Mouse (Mus musculus) subcutaneous adipose tissue, adult 2 months (tissue): ENCODE data around the gene Gm3383. TPM values are rescaled to one million over a fixed set of nuclear protein-coding genes. Genes with fewer than 3 reads are reported as not detected.

ENCODE experiments used
- polyA plus RNA-seq: library from polyadenylated mRNA; depleted of rRNA; stranded (reverse); fragments of >200 nt; gene quantifications from 2 replicates; pipeline ENCODE4 v1.2.3, GENCODE M21; 2012; ENCODE audit warnings: low replicate concordance; rRNA removed

The Gm3383 gene
- polyA plus RNA-seq: 0.17 and 0.92 TPM in 2 replicates

DNA sequence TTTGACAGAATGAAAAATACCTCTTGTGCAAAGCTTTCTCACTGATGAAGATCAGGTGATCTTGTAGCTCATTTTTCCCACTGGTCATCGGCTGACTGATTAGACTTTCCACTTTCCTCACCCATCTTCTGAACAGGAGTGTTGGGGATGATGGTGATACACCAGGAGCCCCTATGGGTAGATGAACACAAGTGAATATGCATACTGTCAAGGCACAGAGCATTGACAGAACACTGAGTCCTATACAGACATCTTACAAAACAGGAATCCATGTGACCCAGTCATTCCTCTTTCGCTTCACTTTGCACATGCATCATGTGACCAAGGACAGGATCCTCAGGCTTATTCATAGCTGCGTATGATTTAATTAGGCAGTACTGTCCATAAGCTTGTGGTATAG is at the start of gene Gm3383:
Gm3383 (minus strand) TSS at position 101 of the 400 bp plus-strand sequence.

DNA sequence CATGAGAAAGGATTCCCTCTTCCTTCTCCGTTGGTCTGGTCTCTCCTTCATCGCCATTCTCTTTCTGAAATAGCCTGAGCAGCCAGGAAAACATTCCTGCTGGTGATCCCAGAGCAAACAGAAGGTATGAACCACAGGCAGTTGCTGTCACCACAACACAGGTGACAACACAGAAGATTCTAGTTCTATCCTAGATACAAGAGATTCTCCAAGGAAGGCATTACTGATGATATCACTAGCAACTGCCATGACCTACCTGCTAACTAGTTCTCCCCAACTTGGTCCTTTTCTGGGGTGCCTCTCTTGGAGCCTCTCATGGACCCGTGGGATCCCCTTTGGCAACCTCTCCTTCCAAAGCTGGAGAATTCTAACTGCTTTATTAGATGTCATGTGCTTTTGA is 22.4 kb upstream of the Gm3383 start, which contains the start of gene Gm3424:
Gm3424 (minus strand) TSS at position 101 of the 400 bp plus-strand sequence.

DNA sequence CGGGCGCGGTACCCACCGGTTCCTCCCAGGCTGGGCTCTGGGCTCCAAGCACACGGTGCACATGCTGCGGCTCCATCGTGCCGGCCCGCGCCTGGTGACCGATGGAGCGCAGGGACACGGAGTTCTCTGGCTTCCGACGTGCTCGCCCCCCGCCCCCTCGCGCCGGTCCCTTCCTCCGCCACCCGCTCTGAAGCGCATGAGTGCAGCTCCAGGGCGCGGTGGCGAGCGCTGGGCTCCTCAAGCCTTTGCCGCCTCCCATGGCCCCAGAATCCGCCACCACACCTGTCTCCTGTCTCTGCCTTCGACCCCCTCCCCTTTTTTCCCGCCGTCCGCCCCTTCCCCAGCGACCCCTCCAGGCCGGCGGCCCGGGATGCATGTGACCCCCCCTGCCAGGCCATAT is 66.3 kb downstream of the Gm3383 start, which contains the start of gene Gm3373:
Gm3373 (minus strand) TSS at position 101 of the 400 bp plus-strand sequence.

DNA sequence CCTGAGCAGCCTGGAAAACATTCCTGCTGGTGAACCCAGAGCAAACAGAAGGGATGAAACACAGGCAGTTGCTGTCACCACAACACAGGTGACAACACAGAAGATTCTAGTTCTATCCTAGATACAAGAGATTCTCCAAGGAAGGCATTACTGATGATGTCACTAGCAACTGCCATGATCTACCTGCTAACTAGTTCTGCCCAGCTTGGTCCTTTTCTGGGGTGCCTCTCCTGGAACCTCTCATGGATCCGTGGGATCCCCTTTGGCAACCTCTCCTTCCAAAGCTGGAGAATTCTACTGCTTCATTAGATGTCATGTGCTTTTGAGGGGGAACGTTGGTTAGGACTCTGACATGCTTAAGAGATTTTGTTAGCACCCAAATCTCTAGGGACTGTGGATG is 120.4 kb downstream of the Gm3383 start, which contains the start of gene Gm9603:
Gm9603 (minus strand) TSS at position 101 of the 400 bp plus-strand sequence.

DNA sequence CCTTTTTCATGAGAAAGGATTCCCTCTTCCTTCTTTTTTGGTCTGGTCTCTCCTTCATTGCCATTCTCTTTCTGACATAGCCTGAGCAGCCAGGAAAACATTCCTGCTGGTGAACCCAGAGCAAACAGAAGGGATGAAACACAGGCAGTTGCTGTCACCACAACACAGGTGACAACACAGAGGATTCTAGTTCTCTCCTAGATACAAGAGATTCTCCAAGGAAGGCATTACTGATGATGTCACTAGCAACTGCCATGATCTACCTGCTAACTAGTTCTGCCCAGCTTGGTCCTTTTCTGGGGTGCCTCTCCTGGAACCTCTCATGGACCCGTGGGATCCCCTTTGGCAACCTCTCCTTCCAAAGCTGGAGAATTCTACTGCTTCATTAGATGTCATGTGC is 174.9 kb downstream of the Gm3383 start, which contains the start of gene Gm8265:
Gm8265 (minus strand) TSS at position 101 of the 400 bp plus-strand sequence.

Other genes with a start within 250 kb of the Gm3383 start
- not detected in 2 replicates for gene Gm8265, start 175.0 kb downstream of the Gm3383 start, polyA plus RNA-seq
- gene Gm9603, start 120.5 kb downstream of the Gm3383 start, polyA plus RNA-seq: not detected in 2 replicates
- 0.19 and 2.4 TPM in 2 replicates for gene Gm3373, start 66.4 kb downstream of the Gm3383 start, polyA plus RNA-seq
- gene Gm3424, start 22.3 kb upstream of the Gm3383 start, polyA plus RNA-seq: not detected in 2 replicates
- 0.13 and 0.17 TPM in 2 replicates for gene Gm8237, start 72.4 kb upstream of the Gm3383 start, polyA plus RNA-seq
- 0.28 and 0.52 TPM in 2 replicates for gene Gm3248, start 153.8 kb upstream of the Gm3383 start, polyA plus RNA-seq
- not detected in 2 replicates for gene Gm3453, start 171.2 kb upstream of the Gm3383 start, polyA plus RNA-seq